Mouse (Mus musculus): ENCODE measurements around the gene Slc9a6.

The Slc9a6 gene

GRCm38 (mm10) chrX:56667296-56667695 is 57.7 kb downstream of the Slc9a6 start:
- peak; percentile 35 to 42 for DNase-seq

GRCm38 (mm10) chrX:56668051-56668450 is 58.5 kb downstream of the Slc9a6 start:
- DNase-seq: no peak

- no peak for DNase-seq
Observed at GRCm38 (mm10) chrX:56668501-56668900, 58.9 kb downstream of the Slc9a6 start.

- no peak for DNase-seq
Observed at GRCm38 (mm10) chrX:56675556-56675955, 66.0 kb downstream of the Slc9a6 start.

GRCm38 (mm10) chrX:56677736-56678135 is 68.2 kb downstream of the Slc9a6 start:
- no peak for DNase-seq

GRCm38 (mm10) chrX:56679066-56679465 is 69.5 kb downstream of the Slc9a6 start:
- no peak for DNase-seq

- no peak for DNase-seq
Observed at GRCm38 (mm10) chrX:56682156-56682720, 72.7 kb downstream of the Slc9a6 start.

- no peak for DNase-seq
Observed at GRCm38 (mm10) chrX:56683521-56683920, 74.0 kb downstream of the Slc9a6 start.

GRCm38 (mm10) chrX:56692554-56692953 is 83.0 kb downstream of the Slc9a6 start:
- no peak for DNase-seq

GRCm38 (mm10) chrX:56694539-56694938 is 85.0 kb downstream of the Slc9a6 start:
- no peak for DNase-seq

- DNase-seq: no peak
Observed at GRCm38 (mm10) chrX:56697199-56697780, 87.7 kb downstream of the Slc9a6 start.

- DNase-seq: no peak
Observed at GRCm38 (mm10) chrX:56697886-56698285, 88.3 kb downstream of the Slc9a6 start.

- DNase-seq: no peak
Observed at GRCm38 (mm10) chrX:56701261-56701660, 91.7 kb downstream of the Slc9a6 start.

- DNase-seq: no peak
Observed at GRCm38 (mm10) chrX:56703965-56704562, 94.5 kb downstream of the Slc9a6 start.

GRCm38 (mm10) chrX:56708592-56709370 is 99.2 kb downstream of the Slc9a6 start:
- DNase-seq: no peak

- DNase-seq: no peak
Observed at GRCm38 (mm10) chrX:56710522-56710921, 101.0 kb downstream of the Slc9a6 start.

GRCm38 (mm10) chrX:56712666-56713065 is 103.1 kb downstream of the Slc9a6 start:
- no peak for DNase-seq
